Mouse (Mus musculus) regulatory T cell (primary cell): ENCODE measurements around the gene Tmprss13.

Experiments
- in situ Hi-C: fragments of 300-600 bp; cut with MboI, MseI; formaldehyde crosslinking; loops from one replicate; pipeline ENCODE4 v1.15.1; 2025; ENCODE audit warnings: high pct_unique_total_duplicates

Tmprss13 gene

GRCm38 (mm10) chr9:45329577-45329976, 10.7 kb downstream of the Tmprss13 start:
- in situ Hi-C loops: no loop called here

GRCm38 (mm10) chr9:45337406-45337805, 18.5 kb downstream of the Tmprss13 start:
- in situ Hi-C loops: no loop called here

GRCm38 (mm10) chr9:45343066-45343465, 24.2 kb downstream of the Tmprss13 start:
- in situ Hi-C loops: no loop called here

- in situ Hi-C loops: no loop called here
These were observed 26.6 kb downstream of the Tmprss13 start for GRCm38 (mm10) chr9:45345516-45345915.

- in situ Hi-C loops: no loop called here
These were observed 27.4 kb downstream of the Tmprss13 start for GRCm38 (mm10) chr9:45346276-45346675.

- in situ Hi-C loops: no loop called here
These were observed 29.7 kb downstream of the Tmprss13 start for GRCm38 (mm10) chr9:45348560-45348959.

- in situ Hi-C loops: no loop called here
These were observed 30.3 kb downstream of the Tmprss13 start for GRCm38 (mm10) chr9:45349181-45349580.

GRCm38 (mm10) chr9:45349851-45350250, 31.0 kb downstream of the Tmprss13 start:
- in situ Hi-C loops: no loop called here

GRCm38 (mm10) chr9:45355192-45355591, 36.3 kb downstream of the Tmprss13 start:
- in situ Hi-C loops: no loop called here

GRCm38 (mm10) chr9:45358356-45358755, 39.5 kb downstream of the Tmprss13 start:
- in situ Hi-C loops: no loop called here

GRCm38 (mm10) chr9:45362051-45362461, 43.2 kb downstream of the Tmprss13 start:
- in situ Hi-C loops: no loop called here

GRCm38 (mm10) chr9:45363639-45364214, 44.8 kb downstream of the Tmprss13 start:
- in situ Hi-C loops: no loop called here

GRCm38 (mm10) chr9:45367716-45368115, 48.8 kb downstream of the Tmprss13 start:
- in situ Hi-C loops: no loop called here

- in situ Hi-C loops: no loop called here
These were observed 49.5 kb downstream of the Tmprss13 start for GRCm38 (mm10) chr9:45368341-45368901.

GRCm38 (mm10) chr9:45370117-45370561, 51.2 kb downstream of the Tmprss13 start, which contains the start of gene Fxyd6:
Gene Fxyd6, plus strand, starts transcription at chr9:45370185.
- in situ Hi-C loops: no loop called here

- in situ Hi-C loops: no loop called here
These were observed 51.9 kb downstream of the Tmprss13 start for GRCm38 (mm10) chr9:45370616-45371336.

- in situ Hi-C loops: no loop called here
These were observed 52.4 kb downstream of the Tmprss13 start for GRCm38 (mm10) chr9:45371337-45371707.

GRCm38 (mm10) chr9:45373896-45374295, 55.0 kb downstream of the Tmprss13 start:
- in situ Hi-C loops: no loop called here

GRCm38 (mm10) chr9:45374988-45375502, 56.1 kb downstream of the Tmprss13 start:
- in situ Hi-C loops: no loop called here

- in situ Hi-C loops: no loop called here
These were observed 57.5 kb downstream of the Tmprss13 start for GRCm38 (mm10) chr9:45376427-45376826.

- in situ Hi-C loops: no loop called here
These were observed 58.0 kb downstream of the Tmprss13 start for GRCm38 (mm10) chr9:45376883-45377282.

- in situ Hi-C loops: no loop called here
These were observed 61.7 kb downstream of the Tmprss13 start for GRCm38 (mm10) chr9:45380411-45381251.
